Mouse (Mus musculus) liver, embryonic 14.5 days (tissue): ENCODE measurements around the gene Gins1. TPM values are rescaled to one million over a fixed set of nuclear protein-coding genes. Genes with fewer than 3 reads are reported as not detected.

Source experiments
- ATAC-seq: fragments of 200-750 bp; cut with Nextera tagmentation; 2 replicates; pipeline ENCODE4 v1.8.0; 2017; ENCODE audit warnings: moderate number of reproducible peaks, mild to moderate bottlenecking, moderate library complexity; ENCODE audit not compliant: insufficient read depth
- DNase-seq, 3 experiments: peaks; one replicate each; pipeline ENCODE4 v3.0.0-alpha.2; 2012 to 2013; ENCODE audit warnings: low read depth in 3 of 3, low spot score in 3 of 3
- H3K27ac ChIP-seq: fragments of 300-500 bp; sonication (generic); 2 replicates; pipeline ENCODE4 v1.5.1; 2014; ENCODE audit warnings: moderate library complexity, mild to moderate bottlenecking, control low read depth, inconsistent platforms
- H3K27me3 ChIP-seq: fragments of 300-500 bp; sonication (generic); 2 replicates; pipeline ENCODE4 v1.6.1; 2014; ENCODE audit warnings: mild to moderate bottlenecking, low read length, moderate library complexity; ENCODE audit not compliant: control insufficient read depth, insufficient read depth
- H3K36me3 ChIP-seq: fragments of 300-500 bp; sonication (generic); replicated peaks from 2 replicates; pipeline ENCODE4 v1.6.1; 2014; ENCODE audit warnings: low read depth; ENCODE audit not compliant: control insufficient read depth, insufficient read depth
- H3K4me1 ChIP-seq, 2 experiments: fragments of 200-500 bp in 1 of 2; fragments of 300-500 bp in 1 of 2; sonication (generic) in 1 of 2; replicated peaks; 2 replicates each; pipeline ENCODE4 v1.6.1; 2012 to 2014; ENCODE audit warnings: antibody characterized with exemption in 1 of 2, inconsistent platforms in 1 of 2, low read length in 1 of 2; ENCODE audit not compliant: control insufficient read depth in 2 of 2, insufficient read depth in 2 of 2
- H3K4me2 ChIP-seq: fragments of 300-500 bp; sonication (generic); 2 replicates; pipeline ENCODE4 v1.6.1; 2014; ENCODE audit warnings: low read depth, mild to moderate bottlenecking, control low read depth, moderate library complexity
- H3K4me3 ChIP-seq, 2 experiments: fragments of 200-500 bp in 1 of 2; fragments of 300-500 bp in 1 of 2; sonication (generic) in 1 of 2; 2 replicates each; pipeline ENCODE4 v1.5.1; 2012 to 2014; ENCODE audit warnings: low read depth in 2 of 2, low read length in 2 of 2, mild to moderate bottlenecking in 2 of 2, control low read depth in 1 of 2, inconsistent platforms in 1 of 2, moderate library complexity in 1 of 2; ENCODE audit not compliant: insufficient read depth in 1 of 2
- H3K9ac ChIP-seq: fragments of 300-500 bp; sonication (generic); replicated peaks from 2 replicates; pipeline ENCODE4 v1.6.1; 2014; ENCODE audit warnings: mild to moderate bottlenecking, control low read depth, moderate library complexity
- H3K9me3 ChIP-seq: fragments of 300-500 bp; sonication (generic); 2 replicates; pipeline ENCODE4 v1.6.1; 2016; ENCODE audit warnings: low read length, mixed read lengths; ENCODE audit not compliant: control insufficient read depth
- CTCF ChIP-seq: IDR thresholded peaks from 2 replicates; pipeline ENCODE4 v1.5.1; 2016; ENCODE audit warnings: antibody characterized with exemption, low read depth, control low read depth
- EP300 ChIP-seq: IDR thresholded peaks from 2 replicates; pipeline ENCODE4 v1.6.1; 2016; ENCODE audit warnings: antibody characterized with exemption, low read depth
- whole genome bisulfite sequencing: fragments of 180-500 bp; shearing (Covaris S2); extraction: QIAGEN DNeasy Blood & Tissue Kit; methylation state at CpG from one replicate; pipeline ENCODE4 v1.1.7; 2014; ENCODE audit not compliant: insufficient replicate concordance; 5-methylcytosine and 5-hydroxymethylcytosine counted together
- polyA plus RNA-seq, 2 experiments: library from polyadenylated mRNA; depleted of rRNA in 1 of 2; stranded (reverse) in 1 of 2; unstranded in 1 of 2; fragments of >200 nt; fragmentation: Nextera tagmentation in 1 of 2; extraction: Ambion mirVana in 1 of 2; gene quantifications; 2 replicates each; pipeline versions ENCODE4 v1.2.1 to v1.2.3; 2012 to 2014

Gene Gins1
- polyA plus RNA-seq, 2 experiments, result 30.7 to 48.5 TPM

GRCm38 (mm10) chr2:150965951-150966350 is 60.8 kb downstream of the Gins1 start:
- no peak for ATAC-seq

GRCm38 (mm10) chr2:150967491-150967890 is 62.3 kb downstream of the Gins1 start:
- H3K9me3 ChIP-seq, result no peaks in the 10 kb centered on the region
- DNase-seq (no peak), ATAC-seq (no peak)
- no peak overlapping the region for H3K4me3 ChIP-seq
- WGBS, result 87% methylated on average over 2 of the region's 2 CpGs
- no peaks in the 10 kb centered on the region for H3K4me1 ChIP-seq
- no peak overlapping the region for H3K27ac ChIP-seq
- no peak overlapping the region for H3K9ac ChIP-seq
- H3K27me3 ChIP-seq, result no peaks in the 10 kb centered on the region
- TF ChIP-seq EP300, result no peak
- TF ChIP-seq CTCF, result no peak
- peaks cover 10% of the 10 kb centered on the region for H3K36me3 ChIP-seq
- no peak overlapping the region for H3K4me2 ChIP-seq

More at GRCm38 (mm10) chr2:150965951-150966350, 60.8 kb downstream of the Gins1 start:
- Histone ChIP-seq H3K4me3 (no peak overlapping the region), H3K27me3 (no peaks in the 10 kb centered on the region), H3K9ac (no peak overlapping the region), H3K4me2 (no peak overlapping the region), H3K4me1 (no peaks in the 10 kb centered on the region), H3K36me3 (peaks cover 9% of the 10 kb centered on the region), H3K27ac (no peak overlapping the region), H3K9me3 (no peaks in the 10 kb centered on the region)
- no peak for DNase-seq
- WGBS, result 74% methylated on average over 10 of the region's 10 CpGs
- no peak for TF ChIP-seq EP300
- no peak for TF ChIP-seq CTCF

- peaks cover 13% of the 10 kb centered on the region for H3K36me3 ChIP-seq
- DNase-seq, result no peak
- 91% methylated on average over 2 of the region's 2 CpGs for WGBS
Observed at GRCm38 (mm10) chr2:150969231-150969630, 64.0 kb downstream of the Gins1 start.

GRCm38 (mm10) chr2:150971856-150972255 is 66.7 kb downstream of the Gins1 start:
- Histone ChIP-seq H3K4me2 (no peak overlapping the region), H3K9ac (no peak overlapping the region), H3K27ac (no peak overlapping the region), H3K9me3 (no peaks in the 10 kb centered on the region), H3K27me3 (no peaks in the 10 kb centered on the region), H3K4me3 (no peak overlapping the region), H3K36me3 (peaks cover 18% of the 10 kb centered on the region), H3K4me1 (peaks cover 6 to 11% of the 10 kb centered on the region in 2 experiments)
- WGBS, result 90% methylated on average over 7 of the region's 7 CpGs
- TF ChIP-seq CTCF (no peak), EP300 (no peak)
- no peak for DNase-seq
- no peak for ATAC-seq

More at GRCm38 (mm10) chr2:150969231-150969630, 64.0 kb downstream of the Gins1 start:
- Histone ChIP-seq H3K27me3 (no peaks in the 10 kb centered on the region), H3K9me3 (no peaks in the 10 kb centered on the region), H3K4me1 (no peaks in the 10 kb centered on the region), H3K4me2 (no peak overlapping the region), H3K9ac (no peak overlapping the region), H3K27ac (no peak overlapping the region), H3K4me3 (no peak overlapping the region)
- TF ChIP-seq CTCF (no peak), EP300 (no peak)
- ATAC-seq, result no peak

- ATAC-seq (no peak), DNase-seq (no peak)
- 89% methylated on average over 3 of the region's 3 CpGs for WGBS
- TF ChIP-seq CTCF (no peak), EP300 (no peak)
- H3K27ac ChIP-seq, result no peak overlapping the region
- H3K9ac ChIP-seq, result no peak overlapping the region
- no peak overlapping the region for H3K4me3 ChIP-seq
- H3K27me3 ChIP-seq, result no peaks in the 10 kb centered on the region
- H3K9me3 ChIP-seq, result no peaks in the 10 kb centered on the region
- peaks cover 11 to 19% of the 10 kb centered on the region in 2 experiments for H3K4me1 ChIP-seq
- no peak overlapping the region for H3K4me2 ChIP-seq
- peaks cover 18% of the 10 kb centered on the region for H3K36me3 ChIP-seq
Observed at GRCm38 (mm10) chr2:150972681-150973080, 67.5 kb downstream of the Gins1 start.
